Mouse (Mus musculus) layer of hippocampus, postnatal 10 days (tissue): Measurements from ENCODE around the gene Gramd1b. TPM values are rescaled to one million over a fixed set of nuclear protein-coding genes. Genes with fewer than 3 reads are reported as not detected.
"Not testable (repeated sequence)": the region's sequence is repeated elsewhere in the genome, so short reads cannot be mapped to it uniquely, and the experiment has no call there.

Source experiments
- DNase-seq, 2 experiments: peaks; one replicate each; pipeline ENCODE4 v3.0.0; 2021; ENCODE audit warnings: low spot score in 2 of 2
- total RNA-seq, 2 experiments: library from RNA; stranded (reverse); gene quantifications; 2 replicates each; pipeline ENCODE4 v1.2.3; 2021

The Gramd1b gene
- total RNA-seq, 2 experiments from 2014 or later, result 122 to 128 TPM

- no peak for DNase-seq
These were observed 11.9 kb downstream of the Gramd1b start for GRCm38 (mm10) chr9:40519294-40519693.

GRCm38 (mm10) chr9:40511970-40512369 is 19.2 kb downstream of the Gramd1b start:
- DNase-seq, result no peak

GRCm38 (mm10) chr9:40509479-40509878 is 21.7 kb downstream of the Gramd1b start:
- no peak for DNase-seq

- DNase-seq, result no peak
These were observed 24.6 kb downstream of the Gramd1b start for GRCm38 (mm10) chr9:40506576-40506975.

GRCm38 (mm10) chr9:40505471-40506312 is 25.5 kb downstream of the Gramd1b start:
- no peak for DNase-seq

- DNase-seq, result no peak
These were observed 26.3 kb downstream of the Gramd1b start for GRCm38 (mm10) chr9:40504886-40505285.

- DNase-seq, result no peak
These were observed 30.5 kb downstream of the Gramd1b start for GRCm38 (mm10) chr9:40500691-40501090.

- not testable (repeated sequence) for DNase-seq
These were observed 48.7 kb downstream of the Gramd1b start for GRCm38 (mm10) chr9:40482351-40483084.

GRCm38 (mm10) chr9:40481271-40481670 is 49.9 kb downstream of the Gramd1b start:
- DNase-seq, result no peak

GRCm38 (mm10) chr9:40479333-40479732 is 51.9 kb downstream of the Gramd1b start:
- DNase-seq, result no peak

GRCm38 (mm10) chr9:40478146-40478900 is 52.9 kb downstream of the Gramd1b start:
- no peak for DNase-seq

GRCm38 (mm10) chr9:40477611-40478010 is 53.6 kb downstream of the Gramd1b start:
- no peak for DNase-seq

- no peak for DNase-seq
These were observed 55.1 kb downstream of the Gramd1b start for GRCm38 (mm10) chr9:40476098-40476497.

GRCm38 (mm10) chr9:40472961-40473510 is 58.1 kb downstream of the Gramd1b start:
- no peak for DNase-seq

- no peak for DNase-seq
These were observed 61.6 kb downstream of the Gramd1b start for GRCm38 (mm10) chr9:40469403-40470137.

- DNase-seq, result no peak
These were observed 64.4 kb downstream of the Gramd1b start for GRCm38 (mm10) chr9:40466782-40467181.

GRCm38 (mm10) chr9:40465596-40465995 is 65.6 kb downstream of the Gramd1b start:
- no peak for DNase-seq

GRCm38 (mm10) chr9:40462401-40462800 is 68.8 kb downstream of the Gramd1b start:
- DNase-seq, result no peak

GRCm38 (mm10) chr9:40460781-40461180 is 70.4 kb downstream of the Gramd1b start:
- no peak for DNase-seq
